Comparison of ENCODE assay signal across 9 mouse cellular contexts in genomic region chr2:24927810-24928479, GRCm38 (mm10). TPM values are rescaled to one million over a fixed set of nuclear protein-coding genes. Genes with fewer than 3 reads are reported as not detected.
DNase-seq lines count a peak whose midpoint lies in the region; ATAC-seq lines count a peak whose summit lies in the region.
"Had no signal": no experiment of that assay in that cellular context is flagged by ENCODE, and none has a peak within 500 bp of the region (broad histone marks: within the 10 kb centered on the region; RNA-seq: fewer than 3 reads in every experiment).

No protein-coding gene starts in this region.

- 0 out of 2 replicates have a peak, but pooled peaks cover 5% of the 10 kb centered on the region for H3K36me3 ChIP-seq in hindbrain, embryonic 10.5 days
- 0 out of 2 replicates have a peak, but pooled peaks cover 8% of the 10 kb centered on the region for H3K36me3 ChIP-seq in hindbrain, embryonic 16.5 days (ENCODE audit: control insufficient read depth, insufficient read depth, low read length)
- H3K36me3 ChIP-seq in embryonic facial prominence, embryonic 12.5 days: no peaks in the 10 kb centered on the region
- H3K36me3 ChIP-seq in forebrain, embryonic 11.5 days (ENCODE audit: control insufficient read depth, insufficient read depth, low read length): no peaks in the 10 kb centered on the region
- H3K36me3 ChIP-seq in hindbrain, embryonic 13.5 days: peaks cover 15% of the 10 kb centered on the region

- DNase-seq in hindbrain, embryonic 10.5 days (ENCODE audit: low spot score): no peak
- DNase-seq in kidney, postnatal 10 days: peak; percentile 63
- DNase-seq in testis, postnatal 14 days (ENCODE audit: low spot score): peak; percentile 51
- no peak for DNase-seq in forebrain, embryonic 11.5 days (ENCODE audit: low spot score)
- no peak for DNase-seq in frontal cortex, postnatal 36 days (ENCODE audit: low spot score in 2 of 2)

- no peaks in the 10 kb centered on the region for H3K4me1 ChIP-seq in hindbrain, embryonic 10.5 days (replicated peaks)
- no peaks in the 10 kb centered on the region for H3K4me1 ChIP-seq in hindbrain, embryonic 16.5 days (ENCODE audit: control insufficient read depth, insufficient read depth, low read depth, low read length)
- H3K4me1 ChIP-seq in embryonic facial prominence, embryonic 12.5 days: no peaks in the 10 kb centered on the region
- no peaks in the 10 kb centered on the region for H3K4me1 ChIP-seq in forebrain, embryonic 11.5 days (replicated peaks; ENCODE audit: control insufficient read depth, insufficient read depth, low read length)
- H3K4me1 ChIP-seq in hindbrain, embryonic 13.5 days (replicated peaks): no peaks in the 10 kb centered on the region

- ATAC-seq in hindbrain, embryonic 16.5 days: no peak
- peak; percentile 53; the same call in 1 of the 2 replicates for ATAC-seq in embryonic facial prominence, embryonic 12.5 days (ENCODE audit: insufficient number of reproducible peaks, insufficient read depth, low FRiP score, low TSS enrichment)
- ATAC-seq in forebrain, embryonic 11.5 days (replicated peaks; ENCODE audit: low FRiP score): no peak
- no peak for ATAC-seq in hindbrain, embryonic 13.5 days (ENCODE audit: low FRiP score)

- no peaks in the 10 kb centered on the region for H3K27me3 ChIP-seq in hindbrain, embryonic 10.5 days (ENCODE audit: insufficient read depth, poor library complexity, severe bottlenecking)
- no peaks in the 10 kb centered on the region for H3K27me3 ChIP-seq in hindbrain, embryonic 16.5 days (replicated peaks; ENCODE audit: control insufficient read depth, insufficient read depth, low read length)
- H3K27me3 ChIP-seq in embryonic facial prominence, embryonic 12.5 days: no peaks in the 10 kb centered on the region
- H3K27me3 ChIP-seq in forebrain, embryonic 11.5 days (ENCODE audit: control insufficient read depth, insufficient read depth, low read length): no peaks in the 10 kb centered on the region
- no peaks in the 10 kb centered on the region; the same call in 1 of the 2 replicates for H3K27me3 ChIP-seq in hindbrain, embryonic 13.5 days

- 66% methylated on average over 4 of the region's 4 CpGs for WGBS in hindbrain, embryonic 10.5 days
- WGBS in hindbrain, embryonic 16.5 days: 74% methylated on average over 4 of the region's 4 CpGs
- 61% methylated on average over 4 of the region's 4 CpGs for whole genome bisulfite sequencing in embryonic facial prominence, embryonic 12.5 days
- WGBS in forebrain, embryonic 11.5 days: 66% methylated on average over 4 of the region's 4 CpGs
- WGBS in hindbrain, embryonic 13.5 days: 70% methylated on average over 4 of the region's 4 CpGs

- H3K27ac ChIP-seq in hindbrain, embryonic 10.5 days: 0 out of 2 replicates have a peak overlapping the region, but pooled peaks have one; percentile 2
- no peak overlapping the region for H3K27ac ChIP-seq in hindbrain, embryonic 16.5 days (ENCODE audit: low read depth, low read length)
- H3K27ac ChIP-seq in embryonic facial prominence, embryonic 12.5 days: peak overlapping the region; percentile 50; the same call in 1 of the 2 replicates
- no peak overlapping the region for H3K27ac ChIP-seq in forebrain, embryonic 11.5 days (ENCODE audit: low read depth, low read length)
- no peak overlapping the region for H3K27ac ChIP-seq in hindbrain, embryonic 13.5 days

- H3K9ac ChIP-seq in hindbrain, embryonic 16.5 days (ENCODE audit: low read depth, low read length): no peak overlapping the region
- H3K9ac ChIP-seq in embryonic facial prominence, embryonic 12.5 days: no peak overlapping the region
- H3K9ac ChIP-seq in forebrain, embryonic 11.5 days (ENCODE audit: low read length): no peak overlapping the region
- H3K9ac ChIP-seq in hindbrain, embryonic 13.5 days: no peak overlapping the region

- no peaks in the 10 kb centered on the region for H3K9me3 ChIP-seq in hindbrain, embryonic 10.5 days
- H3K9me3 ChIP-seq in hindbrain, embryonic 16.5 days (ENCODE audit: control insufficient read depth, low read length): no peaks in the 10 kb centered on the region
- H3K9me3 ChIP-seq in embryonic facial prominence, embryonic 12.5 days: no peaks in the 10 kb centered on the region
- H3K9me3 ChIP-seq in forebrain, embryonic 11.5 days (ENCODE audit: control insufficient read depth, low read length): no peaks in the 10 kb centered on the region
- H3K9me3 ChIP-seq in hindbrain, embryonic 13.5 days: no peaks in the 10 kb centered on the region

- no peak overlapping the region for H3K4me3 ChIP-seq in hindbrain, embryonic 10.5 days
- H3K4me3 ChIP-seq in hindbrain, embryonic 16.5 days (ENCODE audit: low read length): no peak overlapping the region
- H3K4me3 ChIP-seq in embryonic facial prominence, embryonic 12.5 days: no peak overlapping the region
- no peak overlapping the region for H3K4me3 ChIP-seq in forebrain, embryonic 11.5 days (ENCODE audit: low read depth, low read length)
- no peak overlapping the region for H3K4me3 ChIP-seq in hindbrain, embryonic 13.5 days
- H3K4me3 ChIP-seq: myocyte had no signal

- no peak overlapping the region for H3K4me2 ChIP-seq in hindbrain, embryonic 16.5 days (ENCODE audit: low read length)
- no peak overlapping the region for H3K4me2 ChIP-seq in embryonic facial prominence, embryonic 12.5 days (replicated peaks)
- no peak overlapping the region for H3K4me2 ChIP-seq in forebrain, embryonic 11.5 days (ENCODE audit: low read depth, low read length, severe bottlenecking)
- H3K4me2 ChIP-seq in hindbrain, embryonic 13.5 days: no peak overlapping the region

RNA-seq across cellular contexts. Expression of gene Arrdc1, which starts 7.1 kb away (rescaled TPM):
- 19.4 and 20.6 TPM in 2 replicates for polyA plus RNA-seq in hindbrain, embryonic 10.5 days (2016; fragmentation: Nextera tagmentation; extraction: Ambion mirVana)
- polyA plus RNA-seq in hindbrain, embryonic 16.5 days (2015; fragmentation: Nextera tagmentation; extraction: Ambion mirVana): 45.8 and 46.8 TPM in 2 replicates
- polyA plus RNA-seq in embryonic facial prominence, embryonic 12.5 days (2016; fragmentation: Nextera tagmentation; extraction: Ambion mirVana): 22.1 and 27.2 TPM in 2 replicates
- polyA plus RNA-seq in forebrain, embryonic 11.5 days (2014; fragmentation: Nextera tagmentation; extraction: Ambion mirVana): 14.1 and 16.8 TPM in 2 replicates
- polyA plus RNA-seq in hindbrain, embryonic 13.5 days (2015; fragmentation: Nextera tagmentation; extraction: Ambion mirVana): 23.9 and 26.0 TPM in 2 replicates

RNA-seq across cellular contexts. Expression of gene Ehmt1, which starts 8.5 kb away (rescaled TPM):
- 119 and 145 TPM in 2 replicates for polyA plus RNA-seq in hindbrain, embryonic 10.5 days (2016; fragmentation: Nextera tagmentation; extraction: Ambion mirVana)
- 71.2 and 82.0 TPM in 2 replicates for polyA plus RNA-seq in hindbrain, embryonic 16.5 days (2015; fragmentation: Nextera tagmentation; extraction: Ambion mirVana)
- 121 and 124 TPM in 2 replicates for polyA plus RNA-seq in embryonic facial prominence, embryonic 12.5 days (2016; fragmentation: Nextera tagmentation; extraction: Ambion mirVana)
- polyA plus RNA-seq in forebrain, embryonic 11.5 days (2014; fragmentation: Nextera tagmentation; extraction: Ambion mirVana): 123 and 130 TPM in 2 replicates
- 126 and 131 TPM in 2 replicates for polyA plus RNA-seq in hindbrain, embryonic 13.5 days (2015; fragmentation: Nextera tagmentation; extraction: Ambion mirVana)

RNA-seq across cellular contexts. Expression of gene Zmynd19, which starts 21.6 kb away (rescaled TPM):
- polyA plus RNA-seq in hindbrain, embryonic 10.5 days (2016; fragmentation: Nextera tagmentation; extraction: Ambion mirVana): 24.0 and 27.6 TPM in 2 replicates
- 5.4 and 14.6 TPM in 2 replicates for polyA plus RNA-seq in hindbrain, embryonic 16.5 days (2015; fragmentation: Nextera tagmentation; extraction: Ambion mirVana)
- polyA plus RNA-seq in embryonic facial prominence, embryonic 12.5 days (2016; fragmentation: Nextera tagmentation; extraction: Ambion mirVana): 22.4 and 25.1 TPM in 2 replicates
- 38.2 and 40.1 TPM in 2 replicates for polyA plus RNA-seq in forebrain, embryonic 11.5 days (2014; fragmentation: Nextera tagmentation; extraction: Ambion mirVana)
- 16.0 and 17.7 TPM in 2 replicates for polyA plus RNA-seq in hindbrain, embryonic 13.5 days (2015; fragmentation: Nextera tagmentation; extraction: Ambion mirVana)

RNA-seq across cellular contexts. Expression of gene Dph7, which starts 34.3 kb away (rescaled TPM):
- 30.8 and 35.5 TPM in 2 replicates for polyA plus RNA-seq in hindbrain, embryonic 10.5 days (2016; fragmentation: Nextera tagmentation; extraction: Ambion mirVana)
- polyA plus RNA-seq in hindbrain, embryonic 16.5 days (2015; fragmentation: Nextera tagmentation; extraction: Ambion mirVana): 36.5 and 39.0 TPM in 2 replicates
- 36.5 and 37.7 TPM in 2 replicates for polyA plus RNA-seq in embryonic facial prominence, embryonic 12.5 days (2016; fragmentation: Nextera tagmentation; extraction: Ambion mirVana)
- polyA plus RNA-seq in forebrain, embryonic 11.5 days (2014; fragmentation: Nextera tagmentation; extraction: Ambion mirVana): 32.4 and 34.6 TPM in 2 replicates
- polyA plus RNA-seq in hindbrain, embryonic 13.5 days (2015; fragmentation: Nextera tagmentation; extraction: Ambion mirVana): 36.0 and 38.1 TPM in 2 replicates

RNA-seq across cellular contexts. Expression of gene Mrpl41, which starts 47.0 kb away (rescaled TPM):
- polyA plus RNA-seq in hindbrain, embryonic 10.5 days (2016; fragmentation: Nextera tagmentation; extraction: Ambion mirVana): 128 and 156 TPM in 2 replicates
- 159 and 182 TPM in 2 replicates for polyA plus RNA-seq in hindbrain, embryonic 16.5 days (2015; fragmentation: Nextera tagmentation; extraction: Ambion mirVana)
- polyA plus RNA-seq in embryonic facial prominence, embryonic 12.5 days (2016; fragmentation: Nextera tagmentation; extraction: Ambion mirVana): 138 and 144 TPM in 2 replicates
- polyA plus RNA-seq in forebrain, embryonic 11.5 days (2014; fragmentation: Nextera tagmentation; extraction: Ambion mirVana): 130 and 141 TPM in 2 replicates
- 171 and 181 TPM in 2 replicates for polyA plus RNA-seq in hindbrain, embryonic 13.5 days (2015; fragmentation: Nextera tagmentation; extraction: Ambion mirVana)

Comparison
In these comparisons a context has a peak if more than half of its experiments do, and no peak if none do; other contexts are left out.
1. H3K27ac ChIP-seq: peak in hindbrain, embryonic 10.5 days (single experiment) and embryonic facial prominence, embryonic 12.5 days (single experiment); none in hindbrain, embryonic 16.5 days (single experiment), forebrain, embryonic 11.5 days (single experiment) and hindbrain, embryonic 13.5 days (single experiment).
2. DNase-seq: peak in kidney, postnatal 10 days (single experiment) and testis, postnatal 14 days (single experiment); none in hindbrain, embryonic 10.5 days (single experiment), forebrain, embryonic 11.5 days (single experiment) and frontal cortex, postnatal 36 days (0 of 2).